In the genomic region with DNA sequence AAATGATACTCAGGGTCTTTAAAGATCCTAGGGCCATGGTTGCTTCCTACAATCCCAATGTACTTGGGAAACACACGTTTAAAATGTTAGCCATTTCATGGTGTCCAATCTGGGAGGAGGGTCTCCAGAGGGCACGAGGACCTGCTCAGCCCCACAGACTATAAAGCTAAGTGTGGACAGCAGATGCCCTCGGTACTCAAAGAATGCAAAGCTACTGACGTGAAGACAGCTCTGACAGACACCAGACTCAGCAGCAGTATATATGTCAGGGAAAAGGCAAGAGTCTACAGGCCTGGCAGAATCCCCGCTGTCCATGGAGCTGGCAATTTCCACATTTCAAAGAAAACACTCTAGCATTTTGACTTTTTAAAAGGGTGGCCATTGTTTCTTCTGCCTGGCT, we compare ENCODE assay signal across 24 mouse cellular contexts.
DNase-seq lines count a peak whose midpoint lies in the region; ATAC-seq lines count a peak whose summit lies in the region.
"Had no signal": no experiment of that assay in that cellular context is flagged by ENCODE, and none has a peak within 500 bp of the region (broad histone marks: within the 10 kb centered on the region; RNA-seq: fewer than 3 reads in every experiment).

No protein-coding gene starts in this region.

- no peak overlapping the region for H3K4me3 ChIP-seq in heart, embryonic 12.5 days
- H3K4me3 ChIP-seq in heart, embryonic 14.5 days (ENCODE audit: control insufficient read depth in 1 of 2, insufficient read depth in 1 of 2, low read depth in 1 of 2, low read length in 2 of 2) = no peak overlapping the region
- H3K4me3 ChIP-seq in neural tube, embryonic 15.5 days (replicated peaks) = no peak overlapping the region
- H3K4me3 ChIP-seq in hindbrain, embryonic 16.5 days (ENCODE audit: low read length) = no peak overlapping the region
- H3K4me3 ChIP-seq: embryonic facial prominence, embryonic 13.5 days; embryonic facial prominence, embryonic 15.5 days; erythroblast, embryonic 14.5 days; forebrain, embryonic 10.5 days; forebrain, embryonic 12.5 days had no signal

- H3K36me3 ChIP-seq in heart, embryonic 12.5 days = no peaks in the 10 kb centered on the region
- H3K36me3 ChIP-seq in heart, embryonic 14.5 days (ENCODE audit: control insufficient read depth, insufficient read depth, low read length) = no peaks in the 10 kb centered on the region
- H3K36me3 ChIP-seq in neural tube, embryonic 15.5 days = no peaks in the 10 kb centered on the region
- H3K36me3 ChIP-seq in hindbrain, embryonic 16.5 days (ENCODE audit: control insufficient read depth, insufficient read depth, low read length) = no peaks in the 10 kb centered on the region
- H3K36me3 ChIP-seq: embryonic facial prominence, embryonic 13.5 days; embryonic facial prominence, embryonic 15.5 days; forebrain, embryonic 10.5 days; forebrain, embryonic 12.5 days had no signal

- WGBS in heart, embryonic 12.5 days = 7% methylated on average over 5 of the region's 5 CpGs
- 9% methylated on average over 5 of the region's 5 CpGs for WGBS in heart, embryonic 14.5 days
- 74% methylated on average over 5 of the region's 5 CpGs for WGBS in neural tube, embryonic 15.5 days
- 67% methylated on average over 5 of the region's 5 CpGs for WGBS in hindbrain, embryonic 16.5 days

- no peak overlapping the region for H3K9ac ChIP-seq in heart, embryonic 12.5 days
- H3K9ac ChIP-seq in heart, embryonic 14.5 days (ENCODE audit: low read length) = no peak overlapping the region
- no peak overlapping the region for H3K9ac ChIP-seq in neural tube, embryonic 15.5 days (replicated peaks)
- no peak overlapping the region for H3K9ac ChIP-seq in hindbrain, embryonic 16.5 days (ENCODE audit: low read depth, low read length)
- H3K9ac ChIP-seq: embryonic facial prominence, embryonic 13.5 days; embryonic facial prominence, embryonic 15.5 days; forebrain, embryonic 12.5 days had no signal

- intact Hi-C loops in heart, postnatal 14 days (cut with DNase I) = no loop called here

- DNase-seq in heart, adult 11 months = peak; percentile 44
- DNase-seq in heart, postnatal 14 days = no peak
- peak; percentile 10 for DNase-seq in neural tube, embryonic 10.5 days (ENCODE audit: extremely low spot score, low spot score)
- peak; percentile 40 for DNase-seq in yolk sac, embryonic 10.5 days (ENCODE audit: low spot score)
- DNase-seq: adrenal gland, adult 2 months; adrenal gland, postnatal 10 days; adrenal gland, postnatal 25 days; cerebellum, adult 11 months; cerebellum, adult 18-20 months; cerebellum, adult 8-10 months; cerebellum, adult 9-11 months; cerebellum, postnatal 14 days; cerebellum, postnatal 36 days had no signal

- ATAC-seq in heart, embryonic 12.5 days (ENCODE audit: insufficient number of reproducible peaks, low FRiP score) = no peak
- ATAC-seq in heart, embryonic 14.5 days (ENCODE audit: insufficient number of reproducible peaks, insufficient read depth, low FRiP score, low read depth) = 0 out of 2 replicates have a peak, but pooled peaks have one; percentile 50
- no peak for ATAC-seq in neural tube, embryonic 15.5 days (ENCODE audit: low FRiP score)
- ATAC-seq in hindbrain, embryonic 16.5 days = no peak
- ATAC-seq: forebrain, embryonic 14.5 days; forebrain, embryonic 16.5 days had no signal

- 0 out of 2 replicates have a peak, but pooled peaks cover 9% of the 10 kb centered on the region for H3K27me3 ChIP-seq in heart, embryonic 12.5 days (replicated peaks)
- H3K27me3 ChIP-seq in heart, embryonic 14.5 days (ENCODE audit: control insufficient read depth, insufficient read depth, low read length) = no peaks in the 10 kb centered on the region
- no peaks in the 10 kb centered on the region for H3K27me3 ChIP-seq in neural tube, embryonic 15.5 days (replicated peaks)
- no peaks in the 10 kb centered on the region for H3K27me3 ChIP-seq in hindbrain, embryonic 16.5 days (replicated peaks; ENCODE audit: control insufficient read depth, insufficient read depth, low read length)
- H3K27me3 ChIP-seq: embryonic facial prominence, embryonic 13.5 days; embryonic facial prominence, embryonic 15.5 days; forebrain, embryonic 12.5 days had no signal

- peaks cover 9% of the 10 kb centered on the region for H3K4me1 ChIP-seq in heart, embryonic 12.5 days (replicated peaks)
- H3K4me1 ChIP-seq in heart, embryonic 14.5 days (ENCODE audit: control insufficient read depth in 2 of 2, insufficient read depth in 2 of 2, low read length in 2 of 2) = peaks cover 2 to 5% of the 10 kb centered on the region in 2 experiments; a peak in 2 of 4 replicates
- no peaks in the 10 kb centered on the region for H3K4me1 ChIP-seq in neural tube, embryonic 15.5 days
- H3K4me1 ChIP-seq in hindbrain, embryonic 16.5 days (ENCODE audit: control insufficient read depth, insufficient read depth, low read depth, low read length) = no peaks in the 10 kb centered on the region
- H3K4me1 ChIP-seq: embryonic facial prominence, embryonic 13.5 days; embryonic facial prominence, embryonic 15.5 days; forebrain, embryonic 10.5 days; forebrain, embryonic 12.5 days had no signal

- no peak overlapping the region for H3K4me2 ChIP-seq in heart, embryonic 12.5 days
- no peak overlapping the region for H3K4me2 ChIP-seq in heart, embryonic 14.5 days (ENCODE audit: low read length)
- H3K4me2 ChIP-seq in neural tube, embryonic 15.5 days = no peak overlapping the region
- no peak overlapping the region for H3K4me2 ChIP-seq in hindbrain, embryonic 16.5 days (ENCODE audit: low read length)
- H3K4me2 ChIP-seq: embryonic facial prominence, embryonic 13.5 days; embryonic facial prominence, embryonic 15.5 days; forebrain, embryonic 12.5 days had no signal

- peaks cover 3% of the 10 kb centered on the region; the same call in 1 of the 2 replicates for H3K9me3 ChIP-seq in heart, embryonic 12.5 days (replicated peaks)
- no peaks in the 10 kb centered on the region for H3K9me3 ChIP-seq in heart, embryonic 14.5 days (ENCODE audit: control insufficient read depth, low read length)
- H3K9me3 ChIP-seq in neural tube, embryonic 15.5 days (replicated peaks) = no peaks in the 10 kb centered on the region
- no peaks in the 10 kb centered on the region for H3K9me3 ChIP-seq in hindbrain, embryonic 16.5 days (ENCODE audit: control insufficient read depth, low read length)
- H3K9me3 ChIP-seq: embryonic facial prominence, embryonic 13.5 days; embryonic facial prominence, embryonic 15.5 days; forebrain, embryonic 10.5 days; forebrain, embryonic 12.5 days had no signal

- H3K27ac ChIP-seq in heart, embryonic 12.5 days (ENCODE audit: poor library complexity, severe bottlenecking) = no peak overlapping the region
- no peak overlapping the region for H3K27ac ChIP-seq in heart, embryonic 14.5 days (replicated peaks in 1 of 2; ENCODE audit: control insufficient read depth in 1 of 2, insufficient read depth in 1 of 2, low read depth in 2 of 2, low read length in 2 of 2)
- no peak overlapping the region for H3K27ac ChIP-seq in neural tube, embryonic 15.5 days (replicated peaks)
- no peak overlapping the region for H3K27ac ChIP-seq in hindbrain, embryonic 16.5 days (ENCODE audit: low read depth, low read length)
- H3K27ac ChIP-seq: embryonic facial prominence, embryonic 13.5 days; embryonic facial prominence, embryonic 15.5 days; forebrain, embryonic 10.5 days; forebrain, embryonic 12.5 days had no signal

Comparison
In these comparisons a context has a peak if more than half of its experiments do, and no peak if none do; other contexts are left out.
1. DNase-seq: peak in heart, adult 11 months (single experiment), neural tube, embryonic 10.5 days (single experiment) and yolk sac, embryonic 10.5 days (single experiment); none in heart, postnatal 14 days (0 of 2).